Mouse (Mus musculus): ENCODE measurements around the gene Qrich2. TPM values are rescaled to one million over a fixed set of nuclear protein-coding genes. Genes with fewer than 3 reads are reported as not detected.
A peak's percentile ranks its signal among the peaks of the same experiment; 100 is the strongest.
"Not testable (repeated sequence)": the region's sequence is repeated elsewhere in the genome, so short reads cannot be mapped to it uniquely, and the experiment has no call there.

Gene Qrich2
- polyA plus RNA-seq, 1 experiment from 2014 or later = not detected

GRCm38 (mm10) chr11:116499018-116499417 is 33.0 kb upstream of the Qrich2 start:
- no peak overlapping the region for H3K27ac ChIP-seq (replicated peaks)
- H3K4me1 ChIP-seq = peaks cover 18% of the 10 kb centered on the region
- H3K4me3 ChIP-seq = peak overlapping the region; percentile 48
- peak overlapping the region; percentile 76; the same call in 1 of the 2 replicates for H3K9ac ChIP-seq
- H3K27me3 ChIP-seq (replicated peaks) = no peaks in the 10 kb centered on the region
- no peak for ATAC-seq (ENCODE audit: extremely low read depth, insufficient number of reproducible peaks, low FRiP score, low TSS enrichment)
- peaks cover 4% of the 10 kb centered on the region; the same call in 1 of the 2 replicates for H3K9me3 ChIP-seq
- WGBS = 36% methylated on average over 6 of the region's 6 CpGs
- H3K4me2 ChIP-seq = peak overlapping the region; percentile 72
- H3K36me3 ChIP-seq = no peaks in the 10 kb centered on the region

- no peaks in the 10 kb centered on the region for H3K36me3 ChIP-seq
- no peaks in the 10 kb centered on the region for H3K27me3 ChIP-seq (replicated peaks)
- peak overlapping the region; percentile 72 for H3K4me2 ChIP-seq
- peaks cover 20% of the 10 kb centered on the region for H3K4me1 ChIP-seq
- no peak for ATAC-seq (ENCODE audit: extremely low read depth, insufficient number of reproducible peaks, low FRiP score, low TSS enrichment)
- peak overlapping the region; percentile 76 for H3K9ac ChIP-seq
- H3K27ac ChIP-seq (replicated peaks) = no peak overlapping the region
- 27% methylated on average over 32 of the region's 34 CpGs for WGBS
- peak overlapping the region; percentile 48 for H3K4me3 ChIP-seq
- peaks cover 4% of the 10 kb centered on the region; the same call in 1 of the 2 replicates for H3K9me3 ChIP-seq
Measured at GRCm38 (mm10) chr11:116498596-116498995, 32.6 kb upstream of the Qrich2 start.

GRCm38 (mm10) chr11:116497313-116497712 is 31.3 kb upstream of the Qrich2 start:
- 49% methylated on average over 4 of the region's 4 CpGs for WGBS
- no peaks in the 10 kb centered on the region for H3K36me3 ChIP-seq
- no peak overlapping the region for H3K9ac ChIP-seq
- peaks cover 4% of the 10 kb centered on the region; the same call in 1 of the 2 replicates for H3K9me3 ChIP-seq
- H3K4me3 ChIP-seq = no peak overlapping the region
- no peaks in the 10 kb centered on the region for H3K27me3 ChIP-seq (replicated peaks)
- H3K4me1 ChIP-seq = peaks cover 20% of the 10 kb centered on the region
- H3K27ac ChIP-seq (replicated peaks) = no peak overlapping the region
- H3K4me2 ChIP-seq = no peak overlapping the region
- ATAC-seq (ENCODE audit: extremely low read depth, insufficient number of reproducible peaks, low FRiP score, low TSS enrichment) = no peak

DNA sequence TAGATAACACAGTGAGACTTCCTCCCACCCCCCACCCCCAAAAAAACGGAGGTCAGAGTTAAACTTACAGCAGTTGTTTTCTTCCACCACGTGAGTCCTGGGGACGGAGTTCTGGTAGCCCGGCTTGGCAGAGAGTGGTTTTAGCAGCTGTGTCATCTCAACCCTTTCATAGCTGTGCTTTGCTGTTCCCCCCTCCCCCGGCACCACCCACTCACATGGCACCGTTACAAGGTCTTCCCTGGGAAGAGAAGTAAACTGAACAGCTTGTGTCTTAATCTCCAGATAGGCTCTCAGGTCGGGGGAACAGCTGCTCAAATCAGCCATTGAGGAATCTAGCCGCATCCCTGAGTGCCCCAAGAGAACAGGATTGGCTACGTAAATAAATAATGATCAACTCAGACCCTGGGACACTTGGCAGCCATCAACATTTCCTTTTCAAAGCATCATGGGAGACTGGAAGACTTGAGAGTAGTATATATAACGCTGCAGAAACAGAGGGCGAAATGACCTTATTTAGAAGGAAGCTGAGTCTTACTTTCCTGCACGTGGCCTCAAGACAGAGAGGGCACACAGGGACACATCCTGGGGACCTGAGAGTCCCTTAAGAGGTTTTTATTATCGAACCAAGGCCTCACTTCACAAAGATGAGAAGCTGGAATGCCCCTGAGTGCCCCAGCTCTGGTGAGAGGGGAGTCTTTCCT is 28.6 kb upstream of the Qrich2 start:
- H3K27me3 ChIP-seq (replicated peaks) = no peaks in the 10 kb centered on the region
- peaks cover 4% of the 10 kb centered on the region; the same call in 1 of the 2 replicates for H3K9me3 ChIP-seq
- no peak overlapping the region for H3K4me3 ChIP-seq
- WGBS = 45% methylated on average over 13 of the region's 13 CpGs
- H3K9ac ChIP-seq = 0 out of 2 replicates have a peak overlapping the region, but pooled peaks have one; percentile 2
- peaks cover 24% of the 10 kb centered on the region for H3K4me1 ChIP-seq
- H3K4me2 ChIP-seq = no peak overlapping the region
- peak overlapping the region; percentile 77 for H3K27ac ChIP-seq (replicated peaks)
- no peaks in the 10 kb centered on the region for H3K36me3 ChIP-seq
- ATAC-seq (ENCODE audit: extremely low read depth, insufficient number of reproducible peaks, low FRiP score, low TSS enrichment) = no peak

DNA sequence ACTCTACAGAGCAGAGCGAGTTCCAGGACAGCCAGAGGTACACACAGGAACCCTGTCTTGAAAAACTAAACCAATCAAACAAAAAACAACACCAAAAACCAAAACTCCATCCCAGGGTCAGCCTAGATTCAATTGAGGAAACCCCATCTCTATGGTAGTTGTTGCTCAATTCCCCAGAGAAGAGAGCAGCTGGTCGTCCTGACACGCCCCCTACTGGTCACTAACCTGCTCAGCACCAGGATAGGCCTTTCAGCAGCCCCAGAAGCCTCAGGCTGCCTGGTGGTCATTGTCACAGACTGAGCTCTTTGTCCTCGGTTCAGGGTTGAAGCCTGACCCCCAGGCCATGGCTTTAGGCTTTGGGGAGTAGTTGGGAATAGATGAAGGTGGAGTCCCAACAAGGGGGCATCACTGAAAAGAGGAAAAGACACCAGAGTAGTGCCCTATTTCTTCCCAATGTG is 27.8 kb upstream of the Qrich2 start, which contains the start of gene Prpsap1:
Prpsap1 (minus strand) TSS at position 408 of the 458 bp plus-strand sequence.
- peaks cover 4% of the 10 kb centered on the region; the same call in 1 of the 2 replicates for H3K9me3 ChIP-seq
- no peak within 1 kb of the TSS for H3K4me3 ChIP-seq
- 26% methylated on average over 4 of the region's 4 CpGs for WGBS
- no peak for ATAC-seq (ENCODE audit: extremely low read depth, insufficient number of reproducible peaks, low FRiP score, low TSS enrichment)
- no peaks in the 10 kb centered on the region for H3K27me3 ChIP-seq (replicated peaks)
- H3K36me3 ChIP-seq = no peaks in the 10 kb centered on the region
- H3K4me2 ChIP-seq = no peak within 1 kb of the TSS
- peak within 1 kb of the TSS; percentile 77 for H3K27ac ChIP-seq (replicated peaks)
- H3K9ac ChIP-seq = 0 out of 2 replicates have a peak within 1 kb of the TSS, but pooled peaks have one; percentile 2
- peaks cover 29% of the 10 kb centered on the region for H3K4me1 ChIP-seq

GRCm38 (mm10) chr11:116493191-116493590 is 27.1 kb upstream of the Qrich2 start:
- WGBS = 64% methylated on average over 5 of the region's 5 CpGs
- ATAC-seq (ENCODE audit: extremely low read depth, insufficient number of reproducible peaks, low FRiP score, low TSS enrichment) = no peak
- H3K9ac ChIP-seq = no peak overlapping the region

DNA sequence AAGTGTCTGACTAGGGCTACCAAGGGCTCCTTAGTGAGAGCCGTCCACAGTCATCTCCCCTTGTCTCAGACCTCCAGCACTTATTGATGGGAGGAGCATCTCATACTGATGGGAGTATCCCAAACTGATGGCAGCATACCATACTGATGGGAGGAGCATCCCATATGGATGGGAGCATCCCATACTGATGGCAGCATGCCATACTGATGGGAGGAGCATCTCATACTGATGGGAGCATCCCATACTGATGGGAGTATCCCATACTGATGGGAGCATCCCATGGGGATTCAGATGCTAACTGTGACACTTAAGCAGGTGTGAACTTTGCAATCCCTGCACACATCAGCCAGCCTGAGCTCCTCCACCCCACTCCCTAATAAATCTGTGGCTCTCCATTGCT is 26.5 kb upstream of the Qrich2 start:
- not testable (repeated sequence) for ATAC-seq (ENCODE audit: extremely low read depth, insufficient number of reproducible peaks, low FRiP score, low TSS enrichment); H3K27me3 ChIP-seq (replicated peaks); H3K4me3 ChIP-seq; H3K9me3 ChIP-seq; H3K9ac ChIP-seq; H3K27ac ChIP-seq (replicated peaks); H3K4me2 ChIP-seq
- Histone ChIP-seq H3K4me1 (peaks cover 27% of the 10 kb centered on the region), H3K36me3 (peaks cover 13% of the 10 kb centered on the region)
- 71% methylated on average over 1 of the region's 1 CpGs for WGBS

More at GRCm38 (mm10) chr11:116493191-116493590, 27.1 kb upstream of the Qrich2 start:
- H3K27ac ChIP-seq (replicated peaks) = 0 out of 2 replicates have a peak overlapping the region, but pooled peaks have one; percentile 42
- no peak overlapping the region for H3K4me3 ChIP-seq
- H3K27me3 ChIP-seq (replicated peaks) = no peaks in the 10 kb centered on the region
- peaks cover 28% of the 10 kb centered on the region for H3K4me1 ChIP-seq
- no peak overlapping the region for H3K4me2 ChIP-seq
- H3K9me3 ChIP-seq = peaks cover 7% of the 10 kb centered on the region; the same call in 1 of the 2 replicates
- H3K36me3 ChIP-seq = peaks cover 6% of the 10 kb centered on the region

- 67% methylated on average over 6 of the region's 6 CpGs for WGBS
- Histone ChIP-seq H3K4me2 (peak overlapping the region; percentile 76), H3K36me3 (peaks cover 23% of the 10 kb centered on the region), H3K4me1 (peaks cover 27% of the 10 kb centered on the region), H3K27ac (replicated peaks) (no peak overlapping the region; the same call in 1 of the 2 replicates), H3K9me3 (0 out of 2 replicates have a peak, but pooled peaks cover 2% of the 10 kb centered on the region), H3K4me3 (peak overlapping the region; percentile 99; the same call in 1 of the 2 replicates), H3K9ac (peak overlapping the region; percentile 98; the same call in 1 of the 2 replicates), H3K27me3 (replicated peaks) (no peaks in the 10 kb centered on the region)
- ATAC-seq (ENCODE audit: extremely low read depth, insufficient number of reproducible peaks, low FRiP score, low TSS enrichment) = no peak
Measured at GRCm38 (mm10) chr11:116491338-116491737, 25.3 kb upstream of the Qrich2 start.

DNA sequence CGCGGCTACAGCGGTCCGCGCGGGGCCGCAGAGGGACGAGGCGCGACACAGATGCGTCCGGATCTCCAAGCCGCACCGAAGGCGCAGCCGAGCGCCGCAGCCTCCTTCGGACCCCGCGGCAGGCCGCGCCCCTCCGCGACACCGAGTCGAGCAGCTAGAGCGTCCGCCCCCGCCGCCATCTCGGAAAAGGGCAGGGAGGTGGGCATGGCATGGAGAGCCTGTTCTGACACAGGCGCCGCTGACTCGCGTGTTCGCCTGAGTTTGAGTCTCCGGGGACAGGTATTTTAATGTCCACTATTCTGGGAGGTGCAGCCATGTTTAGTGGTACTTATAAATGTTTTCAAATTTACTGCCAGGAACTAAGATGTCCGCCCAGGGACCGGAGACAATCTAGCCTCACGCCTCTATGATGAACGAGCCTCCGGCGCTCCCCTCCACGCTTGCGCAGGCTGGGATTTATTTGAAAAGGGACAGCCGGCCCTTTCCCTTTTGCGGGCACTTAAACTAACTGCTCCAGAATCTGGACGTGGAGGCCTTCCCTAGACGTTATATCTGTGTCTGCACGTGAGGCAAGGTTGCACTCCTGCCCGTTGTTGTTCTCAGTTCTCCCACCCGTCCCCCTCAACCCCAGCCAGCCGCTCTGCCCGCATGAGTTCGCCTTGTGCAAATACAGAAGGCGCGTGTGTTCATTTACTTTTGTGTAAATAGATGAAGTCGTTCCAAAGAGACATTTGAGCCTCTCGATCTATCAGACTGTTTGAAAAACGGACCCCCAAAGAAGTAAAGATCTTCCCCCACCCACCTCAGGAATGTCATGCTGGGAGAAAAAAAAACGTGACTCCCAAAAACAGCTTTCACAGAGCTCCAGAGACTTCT is 24.4 kb upstream of the Qrich2 start:
- H3K9me3 ChIP-seq = 0 out of 2 replicates have a peak, but pooled peaks cover 2% of the 10 kb centered on the region
- H3K9ac ChIP-seq = peak overlapping the region; percentile 98
- H3K27me3 ChIP-seq (replicated peaks) = no peaks in the 10 kb centered on the region
- H3K4me1 ChIP-seq = peaks cover 27% of the 10 kb centered on the region
- ATAC-seq (ENCODE audit: extremely low read depth, insufficient number of reproducible peaks, low FRiP score, low TSS enrichment) = peak; percentile 68
- peaks cover 32% of the 10 kb centered on the region for H3K36me3 ChIP-seq
- H3K4me2 ChIP-seq = peak overlapping the region; percentile 76
- WGBS = under 1% methylated on average over 61 of the region's 62 CpGs
- H3K4me3 ChIP-seq = peak overlapping the region; percentile 99
- peak overlapping the region; percentile 92 for H3K27ac ChIP-seq (replicated peaks)

- H3K4me3 ChIP-seq = peak overlapping the region; percentile 99
- H3K27ac ChIP-seq (replicated peaks) = peak overlapping the region; percentile 92
- under 1% methylated on average over 36 of the region's 39 CpGs for WGBS
- peaks cover 39% of the 10 kb centered on the region for H3K36me3 ChIP-seq
- 0 out of 2 replicates have a peak, but pooled peaks cover 2% of the 10 kb centered on the region for H3K9me3 ChIP-seq
- no peak; the same call in 1 of the 2 replicates for ATAC-seq (ENCODE audit: extremely low read depth, insufficient number of reproducible peaks, low FRiP score, low TSS enrichment)
- peak overlapping the region; percentile 76 for H3K4me2 ChIP-seq
- no peaks in the 10 kb centered on the region for H3K27me3 ChIP-seq (replicated peaks)
- H3K4me1 ChIP-seq = peaks cover 21% of the 10 kb centered on the region
- peak overlapping the region; percentile 98 for H3K9ac ChIP-seq
Measured at GRCm38 (mm10) chr11:116489771-116490231, 23.8 kb upstream of the Qrich2 start.
